Mouse (Mus musculus) ES-E14 (cell line): ENCODE data around the gene Tenm2. TPM values are rescaled to one million over a fixed set of nuclear protein-coding genes. Genes with fewer than 3 reads are reported as not detected.

ENCODE experiments used
- DNase-seq: peaks from one replicate; pipeline ENCODE4 v3.0.0-alpha.2; 2013; ENCODE audit warnings: low read depth, low spot score
- H3K27ac ChIP-seq: 2 replicates; pipeline ENCODE4 v1.5.1; 2012; ENCODE audit warnings: low read depth, mild to moderate bottlenecking, low read length, moderate library complexity, mixed read lengths; ENCODE audit not compliant: poor library complexity, insufficient read depth, severe bottlenecking
- H3K36me3 ChIP-seq: 2 replicates; pipeline ENCODE4 v1.6.1; 2012; ENCODE audit warnings: mild to moderate bottlenecking, low read length, moderate library complexity, mixed read lengths; ENCODE audit not compliant: control insufficient read depth, poor library complexity, insufficient read depth, severe bottlenecking
- H3K4me1 ChIP-seq, 2 experiments: fragments of 150-350 bp in 1 of 2; sonication (generic) in 1 of 2; 2 replicates each; pipeline ENCODE4 v1.6.1; 2012; ENCODE audit warnings: low read length in 2 of 2, mild to moderate bottlenecking in 1 of 2, mixed read lengths in 1 of 2; ENCODE audit not compliant: control insufficient read depth in 2 of 2, insufficient read depth in 2 of 2, poor library complexity in 1 of 2
- H3K4me3 ChIP-seq, 2 experiments: fragments of 150-350 bp in 1 of 2; sonication (generic) in 1 of 2; 2 replicates each; pipeline ENCODE4 v1.5.1; 2012; ENCODE audit warnings: low read length in 2 of 2, low read depth in 1 of 2, mild to moderate bottlenecking in 1 of 2, mixed read lengths in 1 of 2; ENCODE audit not compliant: insufficient read depth in 1 of 2, poor library complexity in 1 of 2, severe bottlenecking in 1 of 2
- H3K9ac ChIP-seq: 2 replicates; pipeline ENCODE4 v1.6.1; 2012; ENCODE audit warnings: low read depth, mild to moderate bottlenecking, low read length, mixed read lengths; ENCODE audit not compliant: poor library complexity, insufficient read depth, severe bottlenecking
- H3K9me3 ChIP-seq: fragments of 150-350 bp; sonication (generic); 2 replicates; pipeline ENCODE4 v1.6.1; 2012; ENCODE audit warnings: low read depth, mild to moderate bottlenecking, low read length; ENCODE audit not compliant: control insufficient read depth, insufficient read depth
- CHD2 ChIP-seq: IDR thresholded peaks from 2 replicates; pipeline ENCODE4 v1.6.1; 2014; ENCODE audit warnings: mild to moderate bottlenecking, low read depth, low read length, inconsistent platforms
- HCFC1 ChIP-seq: IDR thresholded peaks from 2 replicates; pipeline ENCODE4 v1.6.1; 2012; ENCODE audit warnings: low read length, inconsistent platforms, borderline replicate concordance; ENCODE audit not compliant: insufficient read depth
- MAFK ChIP-seq: IDR thresholded peaks from 2 replicates; pipeline ENCODE4 v1.6.1; 2014; ENCODE audit warnings: mild to moderate bottlenecking, low read depth, low read length, inconsistent platforms; ENCODE audit not compliant: insufficient read depth
- ZC3H11A ChIP-seq: IDR thresholded peaks from 2 replicates; pipeline ENCODE4 v1.6.1; 2012; ENCODE audit warnings: low read depth, mild to moderate bottlenecking, inconsistent platforms, low read length, borderline replicate concordance
- ZNF384 ChIP-seq: IDR thresholded peaks from 2 replicates; pipeline ENCODE4 v1.6.1; 2012; ENCODE audit warnings: low read depth, low read length, inconsistent platforms
- in situ Hi-C, 2 experiments: fragments of 600-800 bp; cut with MboI; formaldehyde crosslinking; loops; one replicate each; pipeline ENCODE4 v1.15.1; 2025; ENCODE audit warnings: low sequenced_read_pairs in 2 of 2, inconsistent platforms in 1 of 2; ENCODE audit not compliant: unreplicated experiment in 2 of 2
- total RNA-seq: library from RNA; depleted of rRNA; stranded (reverse); fragments of 300-350 nt; gene quantifications from 2 replicates; pipeline ENCODE4 v1.2.3, GENCODE M21; 2012

Gene Tenm2
- total RNA-seq, 1 experiment = 0.04 TPM

GRCm38 (mm10) chr11:36090210-36090609 lies 1145.6 kb downstream of the Tenm2 start:
- no peak for TF ChIP-seq HCFC1
- no peak for TF ChIP-seq MAFK
- TF ChIP-seq ZC3H11A = no peak
- TF ChIP-seq ZNF384 = no peak
- no peak for TF ChIP-seq CHD2
- H3K36me3 ChIP-seq = no peaks in the 10 kb centered on the region
- peak; percentile 9 for DNase-seq
- no peak overlapping the region for H3K4me3 ChIP-seq
- H3K27ac ChIP-seq = no peak overlapping the region
- no peaks in the 10 kb centered on the region for H3K9me3 ChIP-seq
- no peaks in the 10 kb centered on the region for H3K4me1 ChIP-seq
- in situ Hi-C loops = no loop called here
- H3K9ac ChIP-seq = no peak overlapping the region

DNA sequence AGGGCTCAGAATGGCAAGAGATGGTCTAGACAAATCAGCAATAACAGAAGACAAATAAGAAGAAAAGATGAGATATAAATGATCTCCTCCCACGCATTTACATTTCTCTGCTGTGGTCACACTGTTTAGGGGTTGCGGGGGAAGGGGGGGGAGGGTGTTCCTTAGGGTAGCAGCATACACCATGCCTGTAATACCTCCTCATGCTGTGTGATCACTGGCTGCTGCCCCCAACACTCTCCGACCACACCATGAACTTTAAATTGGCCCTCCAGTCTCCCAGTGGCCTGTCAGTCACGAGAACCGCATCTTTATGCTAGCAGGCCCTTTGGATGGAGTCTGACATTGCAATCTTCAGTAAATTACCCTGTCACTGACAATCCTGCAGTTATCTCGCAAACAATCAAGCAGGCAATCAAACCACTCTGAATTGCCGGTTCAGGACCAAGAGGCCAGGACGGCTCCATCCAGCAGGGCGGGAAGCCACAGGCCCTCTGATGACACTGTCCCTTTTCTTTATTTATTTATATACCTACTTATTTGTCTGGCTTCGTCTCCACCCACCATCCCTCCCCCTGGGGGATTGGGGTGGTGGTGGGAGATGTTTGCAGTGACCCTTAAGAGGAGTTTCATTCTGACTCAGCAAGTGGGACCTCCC lies 1154.2 kb downstream of the Tenm2 start:
- TF ChIP-seq HCFC1 (no peak), ZNF384 (no peak)
- DNase-seq = no peak
- H3K27ac ChIP-seq = no peak overlapping the region
- no peak overlapping the region for H3K4me3 ChIP-seq
- in situ Hi-C loops = no loop called here
- no peaks in the 10 kb centered on the region; a peak in 1 of 4 replicates for H3K4me1 ChIP-seq
- H3K9ac ChIP-seq = no peak overlapping the region
- H3K9me3 ChIP-seq = no peaks in the 10 kb centered on the region
- no peaks in the 10 kb centered on the region for H3K36me3 ChIP-seq

GRCm38 (mm10) chr11:36080766-36081165 lies 1155.0 kb downstream of the Tenm2 start:
- in situ Hi-C loops = no loop called here
- H3K4me3 ChIP-seq = peak overlapping the region in 1 of 2 experiments; percentile 28; a peak in 1 of 4 replicates
- H3K9me3 ChIP-seq = no peaks in the 10 kb centered on the region
- TF ChIP-seq MAFK = no peak
- TF ChIP-seq CHD2 = no peak
- no peak for TF ChIP-seq ZNF384
- TF ChIP-seq HCFC1 = no peak
- no peak for TF ChIP-seq ZC3H11A
- H3K9ac ChIP-seq = no peak overlapping the region
- H3K27ac ChIP-seq = 0 out of 2 replicates have a peak overlapping the region, but pooled peaks have one; percentile 18
- DNase-seq = no peak
- H3K36me3 ChIP-seq = no peaks in the 10 kb centered on the region
- H3K4me1 ChIP-seq = no peaks in the 10 kb centered on the region; a peak in 1 of 4 replicates

DNA sequence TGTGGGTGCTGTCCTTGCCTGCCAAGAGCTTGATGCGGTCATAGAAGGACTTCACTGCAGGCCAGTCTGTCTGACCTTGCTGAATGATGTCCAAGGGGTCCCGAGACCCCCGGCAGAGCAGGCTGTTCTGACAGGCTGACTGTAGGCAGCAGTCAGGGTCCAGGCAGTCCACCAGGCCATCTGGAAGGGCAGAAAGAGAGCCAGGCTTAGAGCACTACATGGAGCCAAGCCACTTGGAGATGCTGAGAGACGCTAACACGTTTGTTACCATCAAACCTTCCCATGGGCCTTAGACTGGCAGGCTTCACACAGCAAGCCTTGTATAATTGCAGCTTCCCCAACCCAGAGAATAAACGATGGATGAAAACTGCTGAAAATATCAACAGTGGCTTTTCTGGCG lies 1157.4 kb downstream of the Tenm2 start:
- no peaks in the 10 kb centered on the region for H3K36me3 ChIP-seq
- TF ChIP-seq ZC3H11A = no peak
- TF ChIP-seq CHD2 = no peak
- TF ChIP-seq MAFK = no peak
- no peak for TF ChIP-seq ZNF384
- no peak for TF ChIP-seq HCFC1
- in situ Hi-C loops = no loop called here
- no peak for DNase-seq
- H3K27ac ChIP-seq = no peak overlapping the region
- no peak overlapping the region for H3K9ac ChIP-seq
- H3K4me3 ChIP-seq = no peak overlapping the region
- H3K9me3 ChIP-seq = no peaks in the 10 kb centered on the region
- H3K4me1 ChIP-seq = no peaks in the 10 kb centered on the region; a peak in 1 of 4 replicates
